Mouse (Mus musculus) ES-Bruce4 (cell line): ENCODE measurements around the gene Supt4a. TPM values are rescaled to one million over a fixed set of nuclear protein-coding genes. Genes with fewer than 3 reads are reported as not detected.
A peak's percentile ranks its signal among the peaks of the same experiment; 100 is the strongest.

Experiments used
- H3K27ac ChIP-seq: 2 replicates; pipeline ENCODE4 v1.5.1; 2012; ENCODE audit warnings: low read length, inconsistent platforms; ENCODE audit not compliant: insufficient read depth
- H3K27me3 ChIP-seq: 2 replicates; pipeline ENCODE4 v1.6.1; 2012; ENCODE audit warnings: mild to moderate bottlenecking, low read length, inconsistent platforms; ENCODE audit not compliant: control insufficient read depth, poor library complexity, insufficient read depth, severe bottlenecking
- H3K36me3 ChIP-seq: 2 replicates; pipeline ENCODE4 v1.6.1; 2012; ENCODE audit warnings: inconsistent platforms, mild to moderate bottlenecking, low read length, moderate library complexity; ENCODE audit not compliant: control insufficient read depth, poor library complexity, insufficient read depth, severe bottlenecking
- H3K4me1 ChIP-seq: one replicate; pipeline ENCODE4 v1.8.1; 2011; ENCODE audit warnings: low read length; ENCODE audit not compliant: control insufficient read depth, insufficient read depth
- H3K4me3 ChIP-seq: 2 replicates; pipeline ENCODE4 v1.5.1; 2011; ENCODE audit warnings: low read depth, mild to moderate bottlenecking, low read length
- H3K9ac ChIP-seq: 2 replicates; pipeline ENCODE4 v1.6.1; 2012; ENCODE audit warnings: low read depth, mild to moderate bottlenecking, inconsistent platforms; ENCODE audit not compliant: poor library complexity, severe bottlenecking
- H3K9me3 ChIP-seq: replicated peaks from 2 replicates; pipeline ENCODE4 v1.6.1; 2012; ENCODE audit warnings: mild to moderate bottlenecking, low read length, inconsistent platforms; ENCODE audit not compliant: control insufficient read depth, poor library complexity, insufficient read depth, severe bottlenecking
- CTCF ChIP-seq: IDR thresholded peaks from one replicate; pipeline ENCODE4 v1.8.1; 2011; ENCODE audit warnings: low read depth, low read length
- EP300 ChIP-seq: IDR thresholded peaks from 2 replicates; pipeline ENCODE4 v1.6.1; 2011; ENCODE audit warnings: low read depth, low read length; ENCODE audit not compliant: insufficient read depth
- POLR2A ChIP-seq: IDR thresholded peaks from one replicate; pipeline ENCODE4 v1.8.1; 2011; ENCODE audit warnings: low read length; ENCODE audit not compliant: insufficient read depth
- polyA plus RNA-seq: library from polyadenylated mRNA; stranded (reverse); fragments of >200 nt; gene quantifications from 2 replicates; pipeline ENCODE4 v1.2.4, GENCODE M21; 2011; ENCODE audit warnings: low read depth; ENCODE audit not compliant: missing spikeins, insufficient read depth, insufficient read length

Supt4a gene
- polyA plus RNA-seq, 1 experiment = 83.6 TPM

GRCm38 (mm10) chr11:87763511-87763987 is 26.2 kb downstream of the Supt4a start:
- TF ChIP-seq EP300 (no peak), CTCF (no peak)
- no peaks in the 10 kb centered on the region for H3K4me1 ChIP-seq
- H3K27me3 ChIP-seq = peaks cover 5% of the 10 kb centered on the region; the same call in 1 of the 2 replicates
- no peaks in the 10 kb centered on the region for H3K9me3 ChIP-seq
- peak overlapping the region; percentile 77; the same call in 1 of the 2 replicates for H3K9ac ChIP-seq
- H3K27ac ChIP-seq = no peak overlapping the region
- H3K36me3 ChIP-seq = no peaks in the 10 kb centered on the region
- H3K4me3 ChIP-seq = peak overlapping the region; percentile 58

DNA sequence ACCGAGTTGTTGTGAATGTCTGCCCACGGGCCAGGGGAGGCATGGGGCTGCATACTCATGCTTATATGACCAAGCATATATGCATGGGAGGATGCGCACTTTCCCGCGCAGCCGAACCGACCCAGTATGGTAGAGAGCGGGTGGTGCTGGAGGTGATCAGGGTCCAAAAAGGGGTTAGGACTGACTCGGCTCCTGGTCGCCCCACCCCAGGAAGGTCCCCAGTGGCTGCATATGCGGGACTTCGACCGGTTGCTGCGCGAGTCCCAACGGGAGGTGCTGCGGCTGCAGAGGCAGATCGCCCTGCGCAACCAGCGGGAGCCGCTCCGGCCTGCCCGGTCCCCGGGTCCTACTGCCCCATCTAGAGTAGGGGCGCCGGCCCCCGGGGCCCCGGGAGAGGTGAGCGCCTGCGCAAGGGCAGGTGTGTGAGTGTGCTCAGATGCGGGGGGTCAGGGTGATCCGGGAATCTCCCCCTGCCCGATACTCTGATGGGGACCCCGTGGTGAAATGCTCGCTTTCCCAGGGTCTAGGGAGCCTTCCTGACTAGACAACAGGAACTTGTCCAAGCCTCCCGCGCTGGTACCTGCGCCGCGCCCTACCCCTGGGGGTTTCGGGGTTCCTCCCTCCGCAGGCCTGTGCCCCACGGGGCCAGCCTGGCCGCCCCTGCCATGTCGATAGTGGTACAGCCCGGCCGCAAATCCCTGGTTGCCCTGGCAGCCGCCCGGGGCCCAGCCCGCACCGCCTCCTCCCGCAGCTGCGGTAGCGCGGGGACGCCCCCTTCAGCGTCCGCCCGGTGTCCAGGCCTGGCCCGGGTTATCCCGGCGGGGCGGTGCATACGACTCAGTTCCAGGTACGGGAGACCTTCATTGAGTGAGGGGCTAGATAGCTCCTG is 26.9 kb downstream of the Supt4a start:
- H3K36me3 ChIP-seq = no peaks in the 10 kb centered on the region
- peak overlapping the region; percentile 77 for H3K9ac ChIP-seq
- H3K27ac ChIP-seq = no peak overlapping the region
- H3K27me3 ChIP-seq = peaks cover 5% of the 10 kb centered on the region; the same call in 1 of the 2 replicates
- TF ChIP-seq CTCF (no peak), EP300 (no peak), POLR2A (no peak)
- no peaks in the 10 kb centered on the region for H3K4me1 ChIP-seq
- H3K4me3 ChIP-seq = peak overlapping the region; percentile 58
- H3K9me3 ChIP-seq = no peaks in the 10 kb centered on the region

DNA sequence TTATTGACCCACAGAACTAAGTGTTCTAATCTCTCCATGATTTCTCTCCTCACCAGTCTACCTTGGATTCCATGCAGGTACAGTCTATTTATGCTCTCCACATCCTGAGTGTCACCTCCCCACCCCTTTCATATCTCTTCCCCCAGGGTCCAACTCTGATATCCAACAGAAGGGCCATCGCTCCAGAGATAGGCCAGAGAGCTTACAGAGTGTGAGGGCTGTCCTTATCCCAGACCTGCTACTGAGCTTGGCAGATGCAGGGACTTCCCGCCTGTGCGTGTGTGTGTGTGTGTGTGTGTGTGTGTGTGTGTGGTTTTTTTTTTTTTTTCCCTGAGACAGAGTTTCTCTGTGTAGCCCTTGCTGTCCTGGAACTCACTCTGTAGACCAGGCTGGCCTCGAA is 31.4 kb downstream of the Supt4a start:
- Histone ChIP-seq H3K9me3 (no peaks in the 10 kb centered on the region), H3K27ac (no peak overlapping the region), H3K27me3 (peaks cover 5% of the 10 kb centered on the region; the same call in 1 of the 2 replicates), H3K9ac (no peak overlapping the region), H3K4me1 (no peaks in the 10 kb centered on the region), H3K4me3 (no peak overlapping the region), H3K36me3 (no peaks in the 10 kb centered on the region)
- no peak for TF ChIP-seq CTCF
- no peak for TF ChIP-seq EP300
- TF ChIP-seq POLR2A = no peak

DNA sequence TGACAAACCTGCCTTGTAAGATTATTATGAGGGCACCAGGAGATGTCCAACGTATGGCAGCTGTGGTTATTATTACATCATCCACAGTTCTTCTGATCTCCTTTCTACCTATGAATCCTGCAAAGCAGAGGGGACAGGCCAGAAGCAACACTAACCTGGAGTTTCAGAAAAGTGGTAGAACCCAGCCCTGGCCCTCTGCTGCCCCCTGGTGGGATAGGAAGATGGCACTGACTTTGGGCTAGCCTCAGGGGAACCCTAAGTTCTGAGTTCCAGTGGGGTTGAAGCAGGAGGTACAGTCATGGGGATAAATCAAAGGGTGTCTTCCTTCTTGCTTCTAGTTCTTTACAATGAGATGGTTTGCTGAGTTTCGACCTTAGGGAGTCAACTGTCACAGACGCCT is 33.6 kb downstream of the Supt4a start:
- no peak overlapping the region for H3K27ac ChIP-seq
- no peaks in the 10 kb centered on the region for H3K4me1 ChIP-seq
- TF ChIP-seq CTCF (peak; percentile 88), POLR2A (no peak)
- H3K9ac ChIP-seq = no peak overlapping the region
- H3K9me3 ChIP-seq = no peaks in the 10 kb centered on the region
- no peak overlapping the region for H3K4me3 ChIP-seq
- no peaks in the 10 kb centered on the region for H3K36me3 ChIP-seq
- no peaks in the 10 kb centered on the region for H3K27me3 ChIP-seq

DNA sequence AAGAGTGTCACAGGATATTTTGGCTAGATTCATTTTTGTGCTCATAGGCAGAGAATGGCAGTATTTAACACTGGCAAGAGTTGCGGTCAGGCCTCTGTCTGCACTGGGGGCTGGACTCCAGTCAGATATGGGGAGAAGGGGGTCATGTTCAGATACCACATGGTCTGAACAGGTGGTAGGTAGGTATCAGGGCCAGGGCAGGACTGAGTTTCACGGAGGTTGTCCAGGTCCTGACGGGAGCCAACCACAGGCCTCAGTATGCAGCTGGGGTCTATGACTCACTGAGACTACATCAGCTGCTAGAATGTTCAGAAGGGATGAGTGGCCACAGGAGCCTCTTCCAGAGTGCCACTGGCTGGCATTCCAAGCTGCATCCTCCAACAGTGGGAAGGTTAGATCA is 35.0 kb downstream of the Supt4a start:
- no peak overlapping the region for H3K4me3 ChIP-seq
- H3K4me1 ChIP-seq = no peaks in the 10 kb centered on the region
- no peaks in the 10 kb centered on the region for H3K27me3 ChIP-seq
- no peaks in the 10 kb centered on the region for H3K36me3 ChIP-seq
- no peak overlapping the region for H3K27ac ChIP-seq
- no peak for TF ChIP-seq POLR2A
- H3K9me3 ChIP-seq = no peaks in the 10 kb centered on the region
- H3K9ac ChIP-seq = no peak overlapping the region

DNA sequence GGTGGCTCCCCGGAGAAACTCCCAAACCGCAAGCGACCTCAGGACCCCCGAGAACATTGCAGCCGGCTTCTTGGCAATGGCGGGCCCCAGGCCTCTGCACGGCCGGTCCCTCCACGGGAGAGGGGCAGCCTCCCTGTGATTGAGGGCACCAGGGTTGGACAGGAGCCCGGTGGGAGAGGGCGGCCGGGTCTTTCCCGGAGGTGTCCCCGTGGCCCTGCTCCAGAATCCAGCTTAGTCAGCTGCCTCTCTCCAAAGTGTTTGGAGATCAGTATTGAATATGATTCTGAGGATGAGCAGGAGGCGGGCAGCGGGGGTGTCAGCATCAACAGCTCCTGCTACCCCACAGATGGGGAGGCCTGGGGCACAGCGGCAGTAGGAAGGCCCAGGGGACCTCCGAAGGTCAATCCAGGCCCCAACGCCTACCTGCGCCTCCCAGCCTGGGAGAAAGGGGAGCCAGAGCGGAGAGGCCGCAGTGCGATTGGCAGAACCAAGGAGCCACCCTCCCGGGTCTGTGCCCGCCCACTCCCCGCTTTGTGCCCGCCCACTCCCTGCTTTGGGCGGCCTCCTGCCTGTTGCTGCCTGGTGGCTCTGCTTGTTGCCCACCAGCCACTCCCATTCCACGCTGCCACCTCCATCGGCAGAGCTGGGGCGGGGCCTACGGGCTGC is 40.9 kb downstream of the Supt4a start:
- H3K27ac ChIP-seq = no peak overlapping the region
- peak overlapping the region; percentile 54 for H3K9ac ChIP-seq
- H3K9me3 ChIP-seq = no peaks in the 10 kb centered on the region
- H3K4me1 ChIP-seq = no peaks in the 10 kb centered on the region
- H3K36me3 ChIP-seq = no peaks in the 10 kb centered on the region
- H3K4me3 ChIP-seq = peak overlapping the region; percentile 53
- no peak for TF ChIP-seq CTCF
- no peak for TF ChIP-seq EP300
- TF ChIP-seq POLR2A = no peak
- no peaks in the 10 kb centered on the region for H3K27me3 ChIP-seq
